Mouse (Mus musculus) neutrophil, adult 5-6 weeks (primary cell): Measurements from ENCODE around the gene Rala. TPM values are rescaled to one million over a fixed set of nuclear protein-coding genes. Genes with fewer than 3 reads are reported as not detected.
A peak's percentile ranks its signal among the peaks of the same experiment; 100 is the strongest.
"Not testable (repeated sequence)": the region's sequence is repeated elsewhere in the genome, so short reads cannot be mapped to it uniquely, and the experiment has no call there.

Experiments
- ATAC-seq: fragments of 151-379, 151-347 bp; 2 replicates; pipeline ENCODE4 v1.8.0; 2017; ENCODE audit warnings: mild to moderate bottlenecking, moderate TSS enrichment; ENCODE audit not compliant: insufficient number of reproducible peaks, poor library complexity, low FRiP score, severe bottlenecking; ENCODE audit errors: extremely low read depth
- total RNA-seq: library from RNA; stranded (forward); fragments of 200-1000 nt; gene quantifications from 2 replicates; pipeline ENCODE4 v1.2.3, GENCODE M21; 2017

The Rala gene
- 37.8 and 38.3 TPM in 2 replicates for total RNA-seq

GRCm38 (mm10) chr13:17944078-17944917, at the start of gene Rala:
Gene Rala (minus strand): TSS chr13:17944239.
- ATAC-seq, result peak; percentile 87

GRCm38 (mm10) chr13:17993515-17993847, 49.4 kb upstream of the Rala start:
- ATAC-seq, result no peak

- peak; percentile 93 for ATAC-seq
Measured at GRCm38 (mm10) chr13:17992697-17993514, 48.9 kb upstream of the Rala start, which contains the start of gene Yae1d1. Gene Yae1d1 (minus strand): TSS chr13:17993349.

GRCm38 (mm10) chr13:17992009-17992408, 48.0 kb upstream of the Rala start:
- ATAC-seq, result no peak

- peak; percentile 55; the same call in 1 of the 2 replicates for ATAC-seq
Measured at GRCm38 (mm10) chr13:17983194-17983593, 39.2 kb upstream of the Rala start.

GRCm38 (mm10) chr13:17982634-17983033, 38.6 kb upstream of the Rala start:
- ATAC-seq, result no peak

- no peak for ATAC-seq
Measured at GRCm38 (mm10) chr13:17976854-17977739, 33.1 kb upstream of the Rala start.

- peak; percentile 98 for ATAC-seq
Measured at GRCm38 (mm10) chr13:17975891-17976290, 31.9 kb upstream of the Rala start.

GRCm38 (mm10) chr13:17975457-17975856, 31.4 kb upstream of the Rala start:
- no peak for ATAC-seq

- ATAC-seq, result no peak
Measured at GRCm38 (mm10) chr13:17974734-17975133, 30.7 kb upstream of the Rala start.

- ATAC-seq, result no peak
Measured at GRCm38 (mm10) chr13:17960613-17961012, 16.6 kb upstream of the Rala start.

GRCm38 (mm10) chr13:17954282-17954681, 10.2 kb upstream of the Rala start:
- no peak for ATAC-seq

- not testable (repeated sequence) for ATAC-seq
Measured at GRCm38 (mm10) chr13:17950581-17950980, 6.5 kb upstream of the Rala start.

GRCm38 (mm10) chr13:17949555-17949954, 5.5 kb upstream of the Rala start:
- ATAC-seq, result no peak

- peak; percentile 18; the same call in 1 of the 2 replicates for ATAC-seq
Measured at GRCm38 (mm10) chr13:17943306-17944077, 547 bp downstream of the Rala start.

GRCm38 (mm10) chr13:17942338-17942737, 1.7 kb downstream of the Rala start:
- no peak for ATAC-seq

GRCm38 (mm10) chr13:17907309-17907708, 36.7 kb downstream of the Rala start:
- ATAC-seq, result no peak

GRCm38 (mm10) chr13:17901474-17901873, 42.6 kb downstream of the Rala start:
- ATAC-seq, result no peak
